Comparison of ENCODE assay signal across 8 mouse cellular contexts in the genomic region with DNA sequence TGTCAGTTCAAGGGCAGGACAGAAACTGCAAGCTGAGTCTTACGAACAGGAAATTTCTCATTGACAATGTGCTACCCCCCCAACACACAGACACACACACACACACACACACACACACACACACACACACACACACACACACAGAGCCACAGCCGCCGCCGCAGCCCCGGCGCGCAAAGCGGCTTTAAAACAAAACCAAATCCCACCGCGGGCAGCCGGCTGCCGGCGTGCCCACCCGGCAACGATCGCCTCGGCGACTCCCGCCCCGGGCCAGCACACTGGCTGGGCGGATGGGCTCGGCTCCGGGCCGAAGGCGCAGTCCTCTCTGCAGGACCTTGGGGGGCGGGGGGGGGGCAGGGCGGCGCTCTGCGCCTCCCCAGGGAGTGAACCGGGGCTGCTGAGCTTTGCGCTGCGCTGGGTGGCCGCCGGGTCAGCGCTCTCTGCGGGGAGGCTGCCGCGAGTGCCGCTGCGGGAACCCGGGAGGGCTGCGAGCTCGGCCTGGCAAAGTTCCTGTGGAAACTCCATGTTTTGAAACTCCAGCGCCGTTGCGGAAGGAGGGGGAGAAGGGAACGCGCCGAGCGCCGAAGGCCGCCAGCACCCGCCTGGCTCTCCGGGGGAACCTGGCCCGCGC.
A peak's percentile ranks its signal among the peaks of the same experiment; 100 is the strongest.
DNase-seq lines count a peak whose midpoint lies in the region; ATAC-seq and TF ChIP-seq lines count a peak whose summit lies in the region.

No protein-coding gene starts in this region.

- peak overlapping the region; percentile 47 for H3K4me3 ChIP-seq in lung, embryonic 14.5 days (ENCODE audit: low read depth, low read length)

- peak overlapping the region; percentile 91 for H3K27ac ChIP-seq in lung, embryonic 14.5 days (ENCODE audit: low read depth)

- peak overlapping the region; percentile 83 for H3K4me2 ChIP-seq in lung, embryonic 14.5 days

- peak; percentile 20 to 32 for DNase-seq in spleen, postnatal 10 days (ENCODE audit: low spot score in 2 of 2)
- no peak for DNase-seq in spleen, adult 12 weeks (ENCODE audit: low spot score)
- DNase-seq in cerebellum, postnatal 36 days: peak; percentile 28
- peak; percentile 36 to 51 for DNase-seq in heart, adult 9 months (ENCODE audit: low spot score in 2 of 2)
- peak; percentile 56 for DNase-seq in kidney, adult 9 months
- DNase-seq in lung, embryonic 14.5 days: peak; percentile 64
- DNase-seq in right cerebral cortex, postnatal 14 days: peak; percentile 53
- no peak for DNase-seq in frontal cortex, postnatal 10 days (ENCODE audit: low spot score in 2 of 2)

- no peak for TF ChIP-seq CTCF in lung, embryonic 14.5 days (IDR thresholded peaks at IDR 0.05; ENCODE audit: low read depth)

- ATAC-seq in lung, embryonic 14.5 days (ENCODE audit: insufficient read depth): no peak

- H3K9ac ChIP-seq in lung, embryonic 14.5 days: peak overlapping the region; percentile 65

- H3K4me1 ChIP-seq in lung, embryonic 14.5 days (ENCODE audit: insufficient read depth): 0 out of 2 replicates have a peak, but pooled peaks cover 11% of the 10 kb centered on the region

- 2% methylated on average over 53 of the region's 56 CpGs for WGBS in lung, embryonic 14.5 days

- peaks cover 47% of the 10 kb centered on the region for H3K27me3 ChIP-seq in lung, embryonic 14.5 days (ENCODE audit: insufficient read depth, low read length)

- no peaks in the 10 kb centered on the region for H3K36me3 ChIP-seq in lung, embryonic 14.5 days (ENCODE audit: insufficient read depth)

- H3K9me3 ChIP-seq in lung, embryonic 14.5 days (ENCODE audit: low read depth, low read length): no peaks in the 10 kb centered on the region

Comparison
In these comparisons a context has a peak if more than half of its experiments do, and no peak if none do; other contexts are left out.
1. DNase-seq: peak in spleen, postnatal 10 days (2 of 2), cerebellum, postnatal 36 days (2 of 2), heart, adult 9 months (2 of 2), kidney, adult 9 months (single experiment), lung, embryonic 14.5 days (single experiment) and right cerebral cortex, postnatal 14 days (single experiment); none in spleen, adult 12 weeks (single experiment) and frontal cortex, postnatal 10 days (0 of 2).